Mouse (Mus musculus): ENCODE measurements at regions not wholly inside any gene's neighbourhood (a gene's known extent, or its start where the extent isn't known, plus 50 kb on each side); places are given as distances from the start of the nearest gene placed in this dataset.

DNA sequence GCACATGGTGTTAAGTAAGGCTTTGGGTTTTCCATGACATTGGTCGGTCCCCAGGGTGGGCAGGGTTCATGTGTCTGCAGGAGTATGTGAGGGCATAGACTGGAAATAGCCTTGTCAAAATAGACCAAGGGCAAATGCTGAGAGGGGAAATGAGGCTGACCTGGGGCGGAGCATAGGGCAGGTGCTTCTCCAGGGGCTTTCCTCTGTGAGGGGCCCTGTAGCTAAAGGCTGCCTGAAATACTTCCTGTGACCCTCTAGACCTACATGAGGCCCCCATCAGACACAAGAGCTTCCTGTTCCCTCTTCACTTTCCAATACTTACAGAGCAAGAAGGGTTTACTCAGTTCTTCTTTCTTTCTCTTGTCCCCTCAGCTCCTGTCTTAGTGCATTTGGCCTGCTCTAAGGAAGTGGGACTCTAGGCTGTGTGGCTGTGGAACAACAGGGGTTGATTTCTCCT lies 1258.7 kb upstream of the A1bg start:
- DNase-seq, result no peak

DNA sequence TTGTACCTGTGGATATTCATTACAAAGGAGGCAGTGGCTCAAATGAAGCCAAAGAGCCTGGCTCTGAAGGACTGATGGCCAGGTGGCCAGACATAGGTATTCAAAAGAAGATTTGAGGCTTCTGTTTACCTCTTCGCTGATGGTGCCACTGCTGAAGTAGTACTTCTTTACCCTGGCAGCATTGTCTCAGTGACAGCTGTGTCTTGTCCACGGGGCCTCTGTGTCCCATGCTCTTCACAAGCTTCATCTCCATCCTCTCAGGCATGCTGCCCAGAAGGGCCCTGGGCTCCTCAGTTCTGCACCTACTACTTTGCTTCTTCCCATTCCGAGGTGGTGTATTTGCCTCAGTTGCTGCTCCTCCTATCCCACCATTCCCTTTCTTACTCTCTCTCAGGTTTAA lies 1257.9 kb upstream of the A1bg start:
- DNase-seq, result no peak

DNA sequence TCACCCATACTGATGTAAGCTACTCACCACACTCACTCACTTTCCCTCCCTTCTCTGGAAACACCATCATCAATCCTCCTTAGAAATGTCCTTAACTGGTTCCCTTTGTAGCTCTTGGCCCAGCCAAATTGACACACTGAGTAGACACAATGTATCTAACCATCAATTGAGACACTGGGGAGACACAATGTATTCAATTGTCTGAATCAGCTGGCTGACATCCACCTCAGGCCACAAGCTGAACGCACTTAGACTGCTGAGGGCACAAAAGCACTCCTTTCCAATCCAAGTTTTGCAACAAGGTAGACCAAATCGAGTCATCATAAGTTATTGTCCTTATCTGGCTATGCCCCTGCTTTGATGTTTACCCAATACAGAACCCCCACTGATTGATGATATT lies 1257.0 kb upstream of the A1bg start:
- peak; percentile 47 to 52 for DNase-seq

DNA sequence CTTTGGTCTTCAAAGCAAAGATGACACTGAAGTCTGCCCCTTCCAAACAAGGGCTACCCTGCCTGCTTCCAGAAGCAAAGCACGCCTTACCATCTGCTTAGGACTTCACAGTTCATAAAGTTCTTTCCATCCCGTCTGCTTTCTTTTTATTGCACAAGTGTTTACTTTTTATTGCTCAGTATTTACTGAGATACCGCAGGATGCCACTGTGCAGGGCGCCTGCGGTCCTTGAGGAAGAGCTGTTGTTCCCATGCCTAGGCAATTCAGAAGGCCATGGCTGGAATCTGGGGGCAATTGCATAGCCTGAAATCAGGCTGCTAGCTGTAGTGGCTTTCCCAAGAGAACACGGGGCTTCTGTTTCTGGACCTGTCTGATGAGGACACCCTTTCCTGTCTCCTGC lies 1255.8 kb upstream of the A1bg start:
- no peak for DNase-seq

DNA sequence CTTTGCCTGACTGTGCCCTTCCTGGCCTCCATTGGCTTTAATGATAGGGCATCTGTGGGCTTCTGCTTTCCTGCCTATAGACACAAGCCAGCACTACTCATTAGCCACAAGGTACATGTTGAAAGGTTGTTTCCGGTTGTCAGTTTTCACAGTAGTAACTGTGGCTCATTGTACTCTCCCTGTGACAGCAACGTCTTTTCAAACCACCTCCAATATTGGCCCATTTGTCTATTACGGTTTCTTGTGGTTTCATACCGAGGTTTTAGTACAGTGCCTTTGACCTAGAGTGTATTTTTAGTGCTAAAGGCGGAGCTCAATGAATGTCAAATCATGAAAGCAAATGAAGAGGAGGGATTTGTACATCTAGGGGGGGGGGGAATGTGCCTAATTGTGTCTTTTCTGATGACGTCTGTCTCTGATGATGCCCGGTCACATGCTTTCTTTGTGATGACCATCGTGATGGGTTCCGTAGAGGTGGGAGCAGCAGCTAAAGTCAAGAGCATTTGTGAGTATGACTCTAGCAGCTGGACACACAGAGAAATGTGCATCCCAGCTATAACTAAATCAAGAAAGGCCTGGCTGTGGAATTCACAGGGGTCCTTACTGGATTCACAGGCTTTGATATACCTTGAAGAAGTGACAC lies 1255.1 kb upstream of the A1bg start:
- DNase-seq, result no peak

DNA sequence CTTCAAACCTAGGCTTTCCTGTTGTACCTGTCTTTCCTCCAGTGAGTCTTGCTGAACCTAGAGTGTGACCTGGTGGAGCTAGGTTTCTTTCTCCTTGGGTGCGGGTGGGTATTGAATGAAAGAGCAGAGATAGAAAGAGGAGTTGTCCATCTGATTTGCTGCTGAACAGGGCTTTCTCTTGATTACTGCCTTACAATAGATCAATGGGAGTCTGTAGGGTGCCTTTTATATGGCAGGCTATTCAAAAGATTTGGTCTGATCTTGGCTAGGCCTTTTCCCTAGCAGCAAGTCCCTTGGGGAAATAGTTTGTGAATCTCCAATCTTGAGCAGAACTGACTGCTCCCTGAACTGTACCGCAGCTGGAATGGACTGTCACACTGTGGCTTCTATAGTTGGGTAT lies 1253.3 kb upstream of the A1bg start:
- no peak for DNase-seq

DNA sequence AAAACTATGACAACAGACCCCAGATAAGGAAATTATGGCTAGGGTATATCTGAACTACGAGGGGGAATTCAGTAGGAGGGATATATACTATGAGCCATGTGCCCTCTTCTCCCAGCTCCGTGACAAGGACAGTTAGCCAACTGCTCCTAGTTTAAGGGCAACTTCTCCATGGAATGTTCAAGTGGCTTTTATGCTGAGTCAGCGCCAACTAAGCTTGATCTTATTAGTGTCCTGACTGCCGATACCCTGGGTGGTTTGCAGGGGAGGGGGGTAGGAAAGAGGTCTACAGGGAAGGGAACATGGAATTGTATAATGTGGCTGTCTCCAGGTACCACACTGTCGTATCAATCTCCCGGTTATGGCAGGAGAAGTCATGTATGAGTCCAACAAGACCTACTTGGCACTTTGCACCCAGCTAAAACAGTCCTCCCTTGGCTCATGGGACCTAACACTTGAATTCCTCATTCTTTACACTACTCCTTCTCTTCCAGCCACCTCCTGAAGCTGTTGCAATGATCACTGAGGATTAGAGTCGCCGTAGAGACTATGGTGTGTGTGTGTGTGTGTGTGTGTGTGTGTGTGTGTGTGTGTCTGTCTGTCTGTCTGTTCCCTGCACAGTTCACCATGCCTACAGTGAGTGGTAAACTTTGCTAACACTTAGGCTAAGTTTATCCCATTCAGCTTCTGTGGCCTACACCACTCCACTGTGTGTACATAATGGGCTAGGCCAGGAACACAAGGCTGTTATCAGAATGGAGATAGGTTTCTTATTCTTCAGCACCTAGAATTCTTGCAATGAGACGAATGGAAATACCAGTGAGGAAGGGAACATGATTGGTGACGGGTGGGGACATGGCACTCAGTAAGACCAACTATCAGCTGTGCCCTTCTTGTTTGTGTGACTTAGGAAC lies 1251.1 kb upstream of the A1bg start:
- no peak for DNase-seq

DNA sequence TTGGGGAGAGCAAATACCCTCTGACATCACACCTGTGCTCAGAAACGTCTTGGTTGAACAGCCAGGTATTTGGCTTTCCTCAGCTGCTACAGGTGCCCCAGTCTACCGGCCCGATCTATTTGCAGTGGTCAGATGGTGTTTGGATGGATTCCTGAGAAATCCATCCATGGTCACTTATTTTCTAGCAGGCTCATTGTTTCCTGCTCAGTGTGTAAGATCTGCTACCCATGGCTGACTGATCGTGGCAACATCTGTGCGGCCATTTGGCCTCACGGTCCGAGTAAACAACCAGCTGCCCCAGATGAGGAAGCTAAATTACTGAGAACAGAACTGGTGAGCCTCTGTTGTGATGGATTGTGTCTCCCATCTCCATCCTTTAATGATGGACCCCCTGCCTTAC lies 1248.8 kb upstream of the A1bg start:
- DNase-seq, result no peak

DNA sequence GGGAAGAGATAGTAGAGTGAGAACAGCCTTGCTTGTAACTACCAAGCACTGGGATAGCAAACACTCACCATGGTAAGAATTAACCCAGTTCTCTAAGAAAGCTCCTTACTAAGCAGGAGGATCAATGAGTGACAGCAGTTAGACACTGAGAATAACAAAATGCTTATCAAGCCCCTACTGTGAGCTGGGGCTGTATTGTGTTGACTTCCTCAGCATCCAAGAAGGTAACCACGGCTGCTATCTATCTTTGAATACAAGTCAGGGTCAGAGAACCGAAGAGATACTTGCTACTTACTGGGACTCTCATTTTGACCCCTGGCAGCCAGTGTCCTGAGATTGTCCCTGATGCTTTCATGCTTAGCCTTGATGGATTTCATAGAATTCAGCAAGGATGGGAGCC lies 1248.4 kb upstream of the A1bg start:
- no peak for DNase-seq

DNA sequence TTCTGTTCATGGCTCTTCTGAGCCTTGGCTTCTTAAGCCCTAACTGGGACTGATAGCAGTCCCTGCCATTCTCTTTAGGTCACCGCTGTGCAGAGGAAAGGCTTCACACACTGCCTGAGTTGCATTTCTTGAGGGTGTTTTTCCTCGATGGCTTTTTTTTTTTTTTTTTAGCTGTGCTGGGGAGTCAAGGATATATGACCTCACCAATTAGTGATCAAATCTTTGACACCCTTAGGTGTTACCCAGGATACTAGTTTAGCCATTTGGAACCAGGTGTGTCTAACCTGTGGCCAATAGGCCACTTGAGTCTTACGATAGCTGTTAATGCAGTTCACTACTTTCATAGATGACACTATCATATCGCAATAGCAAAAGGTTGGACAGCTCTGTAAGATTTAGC lies 1247.5 kb upstream of the A1bg start:
- no peak for DNase-seq

DNA sequence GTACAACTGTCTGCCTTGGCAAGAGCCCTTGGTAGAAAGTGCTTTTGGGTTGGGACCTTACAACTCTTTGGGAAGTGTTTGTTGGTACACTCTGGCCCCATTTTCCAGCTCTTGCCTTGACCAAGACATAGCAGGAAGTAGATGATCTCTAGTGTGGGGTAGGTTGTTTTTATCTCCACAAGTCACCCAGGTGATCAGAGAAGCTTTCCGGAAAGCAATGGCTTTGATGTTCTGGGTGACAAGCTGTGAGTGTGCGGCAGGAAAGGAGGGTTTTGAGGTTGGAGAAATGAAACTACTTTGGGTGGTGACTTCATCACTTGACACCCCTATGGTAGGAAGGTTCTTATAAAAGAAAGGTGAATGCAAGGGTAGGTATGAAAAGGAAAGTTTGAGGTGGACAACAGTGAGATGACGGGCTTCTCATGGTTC lies 1246.8 kb upstream of the A1bg start:
- no peak for DNase-seq

DNA sequence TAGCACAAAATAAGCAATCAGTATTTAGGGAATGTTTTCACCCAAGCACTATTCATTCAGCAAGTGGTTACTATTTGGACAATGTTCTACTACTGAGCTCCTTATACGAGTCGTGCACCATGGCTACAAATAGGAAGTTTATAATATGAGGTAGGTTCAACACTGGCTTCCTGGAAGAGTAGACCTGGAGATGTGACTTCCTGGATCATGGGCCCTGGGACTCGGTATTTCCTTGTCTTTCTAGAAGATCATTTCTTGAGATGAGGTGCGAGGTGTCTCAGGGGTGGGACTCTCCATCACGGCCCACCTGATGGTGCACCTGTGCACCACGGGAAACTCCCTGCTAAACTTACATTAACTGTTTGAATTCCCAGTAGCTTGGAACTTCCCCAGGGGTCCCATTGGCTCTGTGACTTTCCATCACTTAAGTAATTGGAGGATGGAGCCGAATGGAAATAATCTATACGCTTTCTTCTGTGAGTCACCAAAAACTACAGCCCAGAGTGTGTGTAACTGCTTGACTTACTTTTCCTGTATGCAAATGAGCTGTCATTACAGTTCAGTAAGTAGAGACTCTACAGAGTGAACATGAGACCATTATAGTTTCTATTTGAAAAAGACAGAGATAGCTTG lies 1246.3 kb upstream of the A1bg start:
- DNase-seq, result no peak

DNA sequence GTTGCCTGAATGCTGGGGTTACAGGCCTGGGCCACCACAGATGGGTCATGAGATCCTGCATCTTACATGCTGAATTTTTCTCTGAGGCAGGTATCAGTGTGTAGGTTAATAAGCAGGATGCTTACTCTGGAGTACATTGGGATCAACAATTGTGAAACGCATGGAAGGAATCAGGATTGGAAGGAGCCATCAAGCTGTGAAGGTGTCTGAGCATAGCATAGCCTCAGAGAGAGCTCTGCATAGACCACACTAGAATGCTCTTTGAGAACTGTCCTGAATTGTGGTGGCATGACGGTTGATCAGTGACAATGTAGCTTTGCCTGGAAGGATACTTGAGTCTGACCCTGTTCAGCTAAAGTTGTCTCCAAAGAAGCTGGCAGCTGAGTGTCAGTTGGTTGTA lies 1245.7 kb upstream of the A1bg start:
- no peak for DNase-seq

DNA sequence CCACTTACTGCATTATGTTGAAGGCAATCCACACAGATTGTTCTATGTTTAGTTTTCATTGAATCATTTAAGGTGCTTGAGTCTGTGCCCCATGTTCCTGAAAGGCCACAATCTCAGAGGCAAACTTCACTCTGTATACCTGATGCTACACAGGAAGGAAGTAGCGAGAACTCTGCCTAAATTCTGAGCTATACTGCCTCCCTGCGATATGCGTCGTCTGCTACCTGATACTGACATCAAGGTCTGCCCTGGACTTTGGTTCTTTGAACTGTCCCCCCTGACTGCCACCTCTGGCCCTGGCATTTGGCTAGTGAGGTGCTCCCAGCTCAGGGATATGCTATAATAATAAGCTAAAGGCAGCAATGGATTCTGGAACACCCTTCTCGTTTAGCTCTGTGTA lies 1244.0 kb upstream of the A1bg start:
- DNase-seq, result no peak

DNA sequence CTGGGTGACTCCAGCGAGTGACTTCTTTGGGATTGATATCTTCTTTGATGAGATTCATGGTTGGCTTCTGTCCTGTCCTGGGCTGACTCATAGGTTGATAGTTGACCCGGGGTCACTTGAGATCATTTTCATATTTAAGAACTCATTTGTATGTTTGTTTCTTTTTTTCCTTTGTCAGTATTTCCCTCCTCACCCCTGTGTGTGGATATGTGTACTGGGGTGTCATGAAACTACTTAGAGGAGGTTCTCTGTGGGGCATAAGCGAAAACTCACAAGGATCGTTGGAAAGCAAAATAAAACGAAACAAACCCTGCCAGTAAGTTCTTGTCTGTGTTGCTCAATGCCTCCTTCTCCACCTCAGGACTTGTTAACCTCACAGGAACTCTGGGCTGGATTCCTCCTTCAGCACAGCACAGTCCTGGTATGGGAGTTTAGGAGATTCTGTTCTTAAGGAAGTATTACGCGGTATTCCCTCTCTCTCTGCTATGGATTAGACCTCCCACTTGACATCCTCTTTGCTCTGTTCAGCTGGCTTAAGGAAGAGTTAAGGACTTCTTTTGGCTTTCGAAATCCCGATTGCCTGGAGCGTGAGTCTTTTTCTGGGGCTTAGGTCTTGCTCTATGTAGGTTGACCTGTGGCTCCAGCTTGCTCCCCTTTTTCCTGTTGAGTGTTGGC lies 1243.2 kb upstream of the A1bg start:
- DNase-seq, result peak in 1 of 2 experiments; percentile 43

DNA sequence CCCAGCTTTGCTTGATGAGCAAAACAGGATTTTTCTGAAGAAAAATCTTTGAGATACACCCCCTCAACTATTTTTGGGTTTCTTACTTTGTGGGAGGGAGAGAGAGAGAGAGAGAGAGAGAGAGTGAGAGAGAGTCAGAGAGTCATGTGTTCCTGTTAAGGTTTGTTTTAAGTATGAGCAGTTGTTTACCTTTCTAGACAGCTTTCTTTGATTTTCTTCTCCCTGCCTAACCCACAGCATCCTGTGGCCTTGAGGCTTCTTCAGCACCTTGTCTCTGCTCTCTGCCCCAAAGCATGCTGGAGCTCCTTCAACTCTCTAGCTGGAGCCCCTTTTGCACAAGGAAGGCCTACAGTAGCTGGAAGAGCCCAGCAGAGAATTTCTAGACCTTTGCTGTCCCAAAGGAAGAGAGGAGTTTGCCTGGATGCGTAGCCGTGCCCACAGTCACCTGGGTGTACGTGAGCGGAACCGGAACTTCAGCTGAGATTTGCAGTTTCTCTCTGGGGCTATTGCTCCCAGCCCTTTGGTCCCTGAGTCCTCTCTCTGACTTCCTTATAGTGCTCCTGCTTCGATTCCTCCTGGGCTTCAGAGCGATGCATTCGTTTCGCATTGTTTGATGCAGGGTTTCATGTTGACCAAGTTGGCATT lies 1242.1 kb upstream of the A1bg start:
- no peak for DNase-seq

DNA sequence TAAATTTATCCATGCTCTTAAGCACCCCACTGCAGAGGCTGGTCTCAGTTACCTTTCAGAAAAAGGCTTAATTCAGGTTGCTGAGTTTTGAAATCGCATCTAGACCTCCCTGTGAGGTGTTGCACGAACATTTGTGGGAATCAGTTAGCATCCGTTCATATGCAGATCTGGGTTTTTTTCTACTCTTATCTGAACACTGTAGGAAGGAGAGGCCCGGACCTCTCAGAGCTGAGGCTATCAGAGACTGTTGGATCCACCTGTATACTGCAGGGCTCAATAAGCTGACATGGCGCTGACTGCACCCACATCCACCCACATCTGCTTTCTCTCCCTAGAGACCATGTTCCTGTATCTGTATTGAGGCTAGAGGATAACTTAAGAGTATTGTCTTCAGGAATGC lies 1240.4 kb upstream of the A1bg start:
- no peak for DNase-seq

DNA sequence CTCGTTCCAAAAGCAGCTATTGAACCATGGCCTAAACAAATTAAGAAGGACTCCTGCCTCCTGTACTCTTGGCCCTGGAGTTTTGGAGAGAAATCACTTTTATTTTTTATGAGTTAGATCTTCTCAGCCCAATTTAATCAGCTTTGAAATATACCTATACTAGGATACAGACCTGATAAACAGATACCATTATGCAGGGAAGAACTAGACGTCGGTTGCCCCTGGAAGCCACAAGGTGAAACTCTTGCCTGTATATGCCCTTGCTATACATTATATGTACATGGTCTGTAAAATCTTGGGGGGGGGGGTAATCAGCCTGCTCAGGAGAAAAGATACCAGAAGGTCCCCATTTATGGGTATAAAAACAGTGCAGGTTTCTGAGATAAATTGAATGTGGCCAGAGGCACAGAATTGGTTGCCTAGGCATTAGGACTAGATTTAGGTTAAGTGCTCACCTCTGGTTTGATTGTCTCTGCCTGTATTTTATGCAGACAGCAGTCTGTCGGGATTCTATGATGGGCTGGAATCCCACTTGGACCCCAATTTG lies 1239.9 kb upstream of the A1bg start:
- no peak for DNase-seq

DNA sequence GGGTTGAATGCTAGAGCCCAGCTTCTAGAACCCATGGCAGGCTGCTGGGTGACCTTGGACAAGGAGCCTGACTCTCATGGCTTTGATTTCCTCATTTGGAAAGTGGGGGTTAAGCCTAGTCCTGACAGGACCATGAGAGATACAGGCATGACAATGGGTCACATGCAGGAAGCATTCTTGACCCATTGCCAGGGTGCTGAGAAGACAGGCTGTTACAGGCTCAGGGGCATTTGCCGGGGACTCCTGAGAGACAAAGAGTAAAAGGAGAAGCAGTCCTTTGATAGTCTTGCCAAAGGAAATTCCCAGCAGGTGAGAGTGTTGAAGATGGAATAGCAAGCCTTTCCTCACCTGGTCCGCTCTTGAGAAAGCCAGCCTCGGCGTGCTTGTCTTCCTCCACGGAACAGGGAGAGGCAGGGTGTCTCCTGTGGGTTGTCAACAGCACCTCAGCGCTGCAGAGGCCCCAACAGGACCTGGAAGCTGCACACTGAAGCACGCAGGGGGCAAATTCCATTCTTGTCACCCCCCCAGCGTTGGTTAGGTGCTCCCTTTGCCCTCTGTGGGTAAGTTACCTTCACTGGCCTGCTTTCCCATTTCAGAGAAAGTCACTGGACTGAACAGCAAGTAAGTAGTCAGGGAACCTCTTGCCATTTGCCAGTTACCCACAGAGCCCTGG lies 1239.3 kb upstream of the A1bg start:
- peak in 1 of 2 experiments; percentile 64 for DNase-seq

DNA sequence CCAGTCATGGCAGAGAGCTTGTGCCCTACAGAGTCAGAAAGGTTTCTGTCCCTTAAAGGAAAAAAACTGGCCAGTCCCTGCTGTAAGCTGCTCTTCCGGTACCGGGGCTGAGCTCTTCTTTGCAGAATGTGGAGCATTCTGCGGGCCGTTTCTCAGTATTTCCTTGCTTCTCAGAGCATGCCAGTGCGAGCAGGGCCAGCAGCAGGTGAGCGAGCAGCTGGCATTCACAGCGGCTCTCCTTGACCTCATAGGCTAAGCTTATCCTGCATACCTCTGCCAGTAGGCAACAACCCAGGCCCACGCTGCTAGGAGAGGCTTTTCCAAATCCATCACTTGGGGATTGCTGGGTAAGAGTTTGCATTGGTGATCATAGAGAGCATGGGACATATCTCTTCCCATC lies 1238.2 kb upstream of the A1bg start:
- no peak for DNase-seq

All from adrenal gland, postnatal 36 days (tissue).